Mouse (Mus musculus) layer of hippocampus, adult 11-12 months (tissue): ENCODE data around the gene Uvrag.

Experiments
- DNase-seq: peaks from one replicate; pipeline ENCODE4 v3.0.0; 2022; ENCODE audit warnings: low spot score

Gene Uvrag

DNA sequence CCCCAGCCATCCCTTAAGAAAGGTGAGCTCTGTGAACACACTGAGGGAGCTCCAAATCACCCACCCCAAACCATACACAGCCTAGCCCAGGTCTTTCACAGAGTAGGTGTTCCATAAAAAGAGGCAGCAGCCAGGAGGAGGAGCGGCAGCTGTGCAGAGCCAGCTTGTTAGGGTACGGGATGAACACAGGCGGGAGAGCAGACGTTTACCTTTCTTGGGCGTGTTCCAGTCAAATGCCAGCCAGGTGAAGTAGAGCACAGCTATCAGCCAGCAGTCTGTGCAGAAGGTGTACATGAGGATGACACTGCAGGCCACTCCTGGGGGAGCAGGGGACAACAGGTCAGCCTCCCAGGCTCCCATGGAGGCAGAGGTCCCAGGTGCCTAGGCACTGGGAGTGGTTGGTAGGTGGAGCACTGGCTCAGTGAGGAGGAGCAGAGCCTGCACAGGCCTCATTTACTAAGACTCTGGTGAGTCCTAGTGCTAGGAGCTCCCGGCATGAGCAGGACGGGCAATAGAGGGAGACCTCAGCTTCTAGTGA lies 24.0 kb upstream of the Uvrag start:
- DNase-seq, result no peak

DNA sequence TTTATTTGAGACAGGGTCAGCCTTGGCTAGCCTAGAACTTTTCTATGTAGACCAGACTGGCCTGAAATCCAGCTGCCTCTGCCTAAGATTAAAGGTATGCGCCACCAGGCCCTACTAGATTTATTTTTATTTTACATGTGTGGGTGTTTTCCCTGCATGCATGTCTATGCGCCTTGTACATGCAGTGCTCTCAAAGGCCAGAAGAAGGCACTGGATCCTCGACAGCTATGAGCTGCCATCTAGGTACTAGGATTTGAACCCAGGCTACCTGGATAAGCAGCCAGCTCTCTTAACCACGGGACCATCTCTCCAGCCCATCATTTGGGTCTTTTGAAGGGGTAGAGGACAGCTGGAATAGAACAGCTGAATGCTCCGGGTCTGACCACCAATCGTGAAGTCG lies 21.5 kb upstream of the Uvrag start:
- no peak for DNase-seq

DNA sequence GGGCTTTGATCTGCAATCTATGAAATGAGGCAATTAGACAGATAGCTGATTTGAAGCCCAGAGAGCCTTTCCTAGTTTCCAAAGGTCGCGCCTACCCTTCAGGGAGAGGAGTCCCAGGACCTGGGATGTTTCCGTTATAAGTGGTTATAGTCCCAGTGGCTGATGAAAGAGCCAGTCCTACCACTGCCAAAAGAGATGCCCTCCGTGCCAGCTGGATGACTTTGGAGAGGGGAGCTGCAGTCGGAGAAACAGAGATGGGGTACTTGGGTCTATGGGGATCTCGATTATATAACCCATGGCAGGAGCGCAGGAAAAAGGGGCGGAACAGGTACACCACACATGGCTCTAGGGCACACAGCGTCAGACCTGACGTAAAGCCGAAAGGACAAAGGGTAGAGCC lies 21.0 kb upstream of the Uvrag start:
- DNase-seq, result no peak

DNA sequence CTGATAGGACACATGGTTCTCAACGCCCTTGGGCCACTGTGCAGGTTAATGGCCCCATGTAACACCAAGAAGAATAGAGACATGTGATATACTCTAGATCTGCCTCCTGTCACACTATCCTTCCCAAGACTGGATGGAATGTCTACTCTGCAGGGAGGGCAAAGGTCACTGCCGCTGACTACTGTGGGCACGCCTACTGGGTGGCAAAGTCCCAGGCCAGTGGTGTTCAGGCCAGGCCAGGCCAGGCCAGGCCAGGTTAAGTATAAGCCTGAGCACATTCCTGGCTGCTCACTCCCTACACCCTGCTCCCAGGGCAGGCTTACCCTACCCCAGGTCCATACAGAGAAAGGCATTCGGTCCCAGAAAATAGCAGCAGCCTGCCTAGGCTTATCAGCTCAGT lies 20.6 kb upstream of the Uvrag start:
- no peak for DNase-seq

GRCm38 (mm10) chr7:99160995-99161394 lies 20.1 kb upstream of the Uvrag start:
- no peak for DNase-seq

DNA sequence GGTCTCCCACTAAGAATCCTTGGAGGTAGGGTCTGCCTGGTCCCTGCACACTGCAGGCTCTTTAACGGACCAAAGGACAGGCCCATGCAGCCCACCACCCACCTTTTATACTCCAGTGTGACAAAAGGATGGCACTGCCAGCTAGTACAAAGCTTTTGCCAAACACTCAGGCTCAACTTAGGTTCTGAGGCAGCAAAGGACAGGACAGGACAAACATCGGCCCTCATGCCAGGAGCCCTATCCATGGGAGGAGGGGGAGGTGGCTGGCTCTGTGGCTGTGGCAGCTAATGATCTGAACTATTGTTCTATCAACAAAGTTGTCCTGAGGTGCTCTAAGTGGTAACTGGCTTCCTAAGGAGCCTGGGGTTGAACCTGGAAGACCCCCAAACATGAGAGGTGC lies 18.5 kb upstream of the Uvrag start:
- DNase-seq, result no peak

DNA sequence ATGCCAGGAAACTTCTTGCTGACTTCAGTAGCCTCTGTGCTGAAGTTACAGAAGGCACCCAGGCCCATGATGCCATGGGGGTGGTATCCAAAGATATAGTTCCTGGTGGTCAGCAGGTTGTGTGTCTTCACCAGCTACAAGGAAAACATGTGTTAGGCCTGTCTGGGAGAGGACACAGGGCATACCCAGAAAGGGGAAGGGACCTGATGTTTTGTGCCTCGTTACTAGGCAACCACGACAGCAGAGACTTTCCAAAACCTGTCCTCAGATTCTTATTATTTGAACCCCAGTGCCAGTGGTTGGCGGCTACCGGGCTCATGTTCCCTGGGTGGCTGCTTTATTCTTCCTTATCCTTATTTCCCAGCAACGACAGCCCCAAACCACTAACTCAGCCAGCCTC lies 18.0 kb upstream of the Uvrag start:
- no peak for DNase-seq

DNA sequence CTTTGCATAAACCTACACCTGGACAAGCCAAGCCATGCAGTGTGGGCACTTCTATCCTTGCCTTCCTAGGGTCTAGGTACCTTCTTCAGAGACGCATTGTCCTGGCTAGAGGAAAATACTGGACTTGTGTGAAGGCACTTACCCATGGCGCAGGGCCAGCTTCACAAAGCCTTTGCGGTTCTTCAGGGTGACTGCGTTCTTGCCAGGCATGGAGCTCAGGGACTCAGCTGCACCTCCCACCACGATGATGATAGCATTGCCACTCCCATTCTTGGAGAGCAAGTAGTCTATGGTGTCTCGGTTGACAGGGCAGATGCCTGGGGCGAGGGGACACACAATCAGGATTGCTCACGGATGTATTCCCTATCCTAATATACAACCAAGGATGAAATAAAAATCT lies 17.1 kb upstream of the Uvrag start:
- DNase-seq, result no peak

- DNase-seq, result no peak
Measured at GRCm38 (mm10) chr7:99156737-99157136, 15.8 kb upstream of the Uvrag start.

DNA sequence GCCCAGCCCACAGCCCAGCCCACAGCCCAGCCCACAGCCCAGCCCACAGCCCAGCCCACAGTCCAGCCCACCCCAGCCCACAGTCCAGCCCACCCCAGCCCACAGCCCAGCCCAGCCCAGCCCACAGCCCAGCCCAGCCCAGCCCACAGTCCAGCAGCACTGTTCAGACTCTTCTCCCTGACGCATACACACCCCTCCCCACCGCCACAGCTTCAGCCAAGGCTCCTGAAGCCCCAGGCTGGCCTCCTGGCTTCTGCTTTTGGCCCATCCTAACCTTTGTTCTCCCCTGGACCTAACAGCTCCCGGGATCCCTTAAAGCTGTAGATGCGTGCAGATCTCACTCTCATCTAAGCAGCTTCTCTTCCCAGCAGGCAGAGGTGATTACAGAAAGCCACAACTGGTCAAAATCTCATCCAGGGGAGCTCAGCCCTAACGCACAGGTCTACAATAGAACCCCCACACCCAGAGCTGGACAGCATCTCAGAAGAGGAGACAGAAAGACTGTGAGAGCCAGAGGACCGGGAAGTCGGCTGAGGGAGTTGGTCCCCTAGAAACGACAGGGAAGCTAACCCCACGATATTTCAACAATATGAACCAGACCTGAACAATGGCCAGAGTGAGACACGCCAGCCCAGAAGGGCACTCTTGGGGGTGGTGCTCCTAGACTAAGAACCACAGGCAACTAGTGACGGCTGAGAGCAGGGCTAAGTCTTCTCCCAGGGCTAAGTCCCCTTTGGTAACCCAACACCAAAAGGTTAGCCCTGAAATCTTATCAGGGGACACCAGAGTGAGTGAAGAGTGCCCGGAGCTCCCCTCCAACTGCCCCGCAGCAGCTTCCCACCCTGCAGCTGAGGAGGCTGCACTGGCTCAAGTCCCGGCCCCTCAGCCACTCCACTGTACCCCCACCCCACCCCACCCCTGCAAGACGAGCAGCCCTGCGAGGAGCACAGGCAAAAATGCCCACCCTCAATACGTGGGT lies 14.7 kb upstream of the Uvrag start:
- DNase-seq, result no peak

GRCm38 (mm10) chr7:99154648-99155151 lies 13.8 kb upstream of the Uvrag start:
- no peak for DNase-seq

GRCm38 (mm10) chr7:99153686-99154202 lies 12.8 kb upstream of the Uvrag start:
- no peak for DNase-seq

- DNase-seq, result no peak
Measured at GRCm38 (mm10) chr7:99152756-99153155, 11.8 kb upstream of the Uvrag start.

- peak; percentile 98 for DNase-seq
Measured at GRCm38 (mm10) chr7:99151342-99151741, 10.4 kb upstream of the Uvrag start.

GRCm38 (mm10) chr7:99149017-99149416 lies 8.1 kb upstream of the Uvrag start:
- no peak for DNase-seq

DNA sequence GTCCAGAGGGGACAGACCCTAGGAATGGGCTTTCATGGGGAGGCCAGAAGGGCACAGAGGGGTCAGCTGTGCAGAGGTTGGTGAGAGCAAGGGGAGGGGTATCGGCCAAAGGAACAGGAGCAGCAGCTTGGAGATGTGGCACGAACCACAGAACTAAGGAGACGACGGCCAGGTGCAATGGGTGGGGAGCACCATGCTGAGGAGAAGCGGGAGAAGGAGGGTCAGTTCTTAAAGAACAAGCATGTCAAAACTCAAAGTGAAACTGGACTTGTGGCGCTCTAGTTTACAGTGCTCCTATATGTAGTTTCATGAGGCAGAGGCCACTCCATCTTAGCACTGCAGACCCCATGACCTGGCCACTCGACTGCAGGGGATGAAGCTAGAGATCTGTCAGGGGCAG lies 6.6 kb upstream of the Uvrag start:
- DNase-seq, result no peak

- no peak for DNase-seq
Measured at GRCm38 (mm10) chr7:99146906-99147305, 6.0 kb upstream of the Uvrag start.

- DNase-seq, result no peak
Measured at GRCm38 (mm10) chr7:99146011-99146410, 5.1 kb upstream of the Uvrag start.

DNA sequence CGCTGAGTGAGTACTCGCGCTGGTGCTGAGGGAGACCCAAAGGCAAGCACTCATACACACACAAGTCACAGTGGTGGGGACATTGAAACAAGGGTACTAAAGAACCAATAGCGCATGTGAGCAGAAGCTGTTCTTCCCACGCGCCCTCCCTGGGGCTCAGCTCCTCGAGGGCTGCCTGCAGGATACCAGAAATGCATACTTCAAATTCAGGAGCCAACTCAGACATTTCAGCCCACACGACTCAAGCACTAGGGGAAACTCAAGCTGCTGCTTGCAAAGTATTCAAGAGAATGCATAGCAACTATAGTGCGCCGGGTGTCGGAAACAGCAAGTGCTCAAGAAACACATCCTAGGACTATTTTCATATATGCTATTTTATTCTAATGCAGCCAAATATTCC lies 3.7 kb upstream of the Uvrag start:
- peak; percentile 61 for DNase-seq

DNA sequence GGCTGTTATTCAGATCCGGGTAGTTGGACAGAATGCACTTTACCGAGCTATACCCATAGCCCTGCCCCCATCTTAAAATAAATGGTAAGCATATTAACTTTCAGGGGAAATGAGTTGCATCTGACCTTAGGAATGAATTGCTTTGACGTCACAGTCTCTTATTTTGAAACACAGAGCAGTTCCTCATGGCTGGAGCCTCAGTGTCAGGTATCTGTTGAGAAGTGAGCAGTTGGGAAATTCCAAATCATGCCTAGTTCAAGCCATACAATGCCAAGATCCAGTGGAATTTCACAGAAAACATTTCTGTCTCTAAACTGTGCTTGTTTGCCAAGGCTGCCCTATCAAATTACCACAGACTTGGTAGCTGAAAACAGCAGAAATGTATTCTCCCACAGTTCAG lies 2.3 kb upstream of the Uvrag start:
- no peak for DNase-seq

DNA sequence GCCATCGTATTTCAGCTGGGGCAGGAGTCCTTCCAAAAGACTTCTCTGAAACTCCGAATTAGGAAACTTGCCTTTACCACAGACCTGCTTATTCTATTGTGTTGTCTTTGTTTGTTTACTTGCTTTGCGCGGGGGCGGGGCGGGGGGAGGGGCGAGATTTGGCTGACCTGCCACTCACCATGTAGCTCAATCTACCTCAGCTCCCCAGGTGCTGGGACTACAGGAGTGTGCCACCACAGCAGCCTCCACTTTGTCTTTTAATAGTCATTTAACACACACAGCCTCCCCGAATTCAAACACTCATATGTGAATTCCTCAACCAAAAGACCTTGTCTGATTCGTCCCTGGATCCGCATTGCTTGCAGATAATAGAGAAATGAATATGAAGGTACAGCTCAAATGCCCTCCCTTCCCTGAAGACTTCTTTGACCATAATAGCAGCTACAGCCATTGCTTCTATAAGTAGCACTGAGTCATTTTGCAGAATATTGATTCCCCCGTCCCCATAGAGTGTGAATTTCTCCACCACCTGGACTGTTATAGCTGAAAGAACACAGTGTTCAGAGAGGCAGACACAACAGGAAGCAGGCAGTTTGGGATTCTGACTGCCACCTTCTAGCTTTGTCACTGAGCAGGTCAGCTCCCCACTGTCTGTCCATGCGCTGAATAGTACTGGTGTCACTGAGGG lies 1.1 kb upstream of the Uvrag start:
- DNase-seq, result no peak

DNA sequence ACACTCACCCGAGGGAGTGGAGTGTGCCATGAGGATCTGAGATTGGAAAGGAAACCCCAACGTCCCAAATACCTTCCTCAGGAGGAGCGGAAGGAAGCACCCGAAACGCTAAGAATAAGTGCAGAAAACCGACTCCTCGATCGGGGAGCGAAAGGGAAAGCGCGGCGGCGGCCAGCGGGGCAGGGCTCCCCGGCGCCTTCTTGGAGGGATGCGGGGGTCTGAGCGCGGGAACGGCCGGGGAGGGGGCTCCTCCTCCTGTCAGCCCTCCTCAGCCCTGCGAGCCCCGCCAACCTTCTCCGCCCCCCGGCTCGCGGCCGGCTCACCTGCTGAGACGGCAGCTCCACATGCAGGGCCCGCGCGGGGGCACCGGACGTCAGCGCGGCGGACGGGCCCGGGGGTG lies 430 bp downstream of the Uvrag start:
- DNase-seq, result no peak
